Mouse (Mus musculus): ENCODE measurements around the gene Asz1.

The Asz1 gene

GRCm38 (mm10) chr6:18002065-18002464 lies 106.8 kb downstream of the Asz1 start:
- DNase-seq: no peak

Measured in thymus, adult 18-20 months (tissue).